Mouse (Mus musculus): ENCODE data around the gene Il31ra. TPM values are rescaled to one million over a fixed set of nuclear protein-coding genes. Genes with fewer than 3 reads are reported as not detected.
"Not testable (repeated sequence)": the region's sequence is repeated elsewhere in the genome, so short reads cannot be mapped to it uniquely, and the experiment has no call there.

Il31ra gene
- polyA plus RNA-seq, 1 experiment = 0.33 TPM

- no peak for TF ChIP-seq CTCF (IDR thresholded peaks at IDR 0.05; ENCODE audit: extremely low read depth, insufficient read depth, insufficient read length, insufficient replicate concordance)
- no peak for TF ChIP-seq POLR2A (IDR thresholded peaks at IDR 0.05; ENCODE audit: low read depth, low read length)
- H3K4me1 ChIP-seq (ENCODE audit: control insufficient read depth, insufficient read depth, insufficient read length) = no peaks in the 10 kb centered on the region
- no peak overlapping the region for H3K4me3 ChIP-seq (ENCODE audit: extremely low read depth, insufficient read depth, insufficient read length)
- no peaks in the 10 kb centered on the region for H3K27me3 ChIP-seq (ENCODE audit: control insufficient read depth, insufficient read depth, low read length)
- no peaks in the 10 kb centered on the region for H3K36me3 ChIP-seq (ENCODE audit: control insufficient read depth, insufficient read depth, low read length)
- no peak overlapping the region for H3K27ac ChIP-seq (ENCODE audit: insufficient read depth, low read length)
- no peak for DNase-seq (ENCODE audit: low read depth in 1 of 2, low spot score in 2 of 2)
These were observed 4.5 kb downstream of the Il31ra start for GRCm38 (mm10) chr13:112589625-112590024.

DNA sequence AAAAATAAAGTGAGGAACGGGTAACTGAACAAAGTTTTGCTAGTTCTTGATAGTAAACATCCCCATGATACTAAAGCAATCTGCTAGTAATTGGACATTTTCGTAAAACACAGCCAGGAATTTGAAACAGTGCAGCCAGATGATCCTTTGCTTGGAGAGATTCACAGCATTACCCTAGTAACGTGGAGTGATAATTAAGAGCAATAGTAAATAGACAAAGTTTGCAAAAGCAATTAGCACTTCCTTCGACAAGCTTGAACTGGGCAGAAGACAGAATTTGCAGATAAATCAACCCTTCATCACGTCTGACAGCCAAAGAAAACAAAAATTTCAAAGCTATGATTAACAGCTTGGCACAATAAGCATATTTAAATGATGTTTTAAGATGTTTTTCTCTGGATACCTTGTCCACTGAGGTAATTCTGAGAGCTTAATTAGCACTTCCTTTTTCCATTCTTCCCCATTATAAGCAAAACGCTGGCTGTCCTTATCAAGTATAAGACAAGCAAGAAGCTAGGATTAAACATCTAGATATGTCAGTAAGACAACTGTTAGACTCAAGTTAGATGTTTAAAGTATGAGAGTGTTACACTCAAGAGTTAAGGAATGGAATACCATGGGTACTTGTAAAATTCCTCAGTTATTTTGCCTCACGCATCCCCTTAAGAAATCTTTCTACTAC lies 9.5 kb downstream of the Il31ra start:
- Histone ChIP-seq H3K4me3 (ENCODE audit: extremely low read depth, insufficient read depth, insufficient read length) (no peak overlapping the region), H3K27me3 (ENCODE audit: control insufficient read depth, insufficient read depth, low read length) (no peaks in the 10 kb centered on the region), H3K27ac (ENCODE audit: insufficient read depth, low read length) (no peak overlapping the region), H3K4me1 (ENCODE audit: control insufficient read depth, insufficient read depth, insufficient read length) (no peaks in the 10 kb centered on the region), H3K36me3 (ENCODE audit: control insufficient read depth, insufficient read depth, low read length) (no peaks in the 10 kb centered on the region)
- no peak for DNase-seq (ENCODE audit: low read depth in 1 of 2, low spot score in 2 of 2)
- WGBS = 78% methylated on average over 7 of the region's 7 CpGs
- TF ChIP-seq POLR2A (IDR thresholded peaks at IDR 0.05; ENCODE audit: low read depth, low read length) (no peak), CTCF (IDR thresholded peaks at IDR 0.05; ENCODE audit: extremely low read depth, insufficient read depth, insufficient read length, insufficient replicate concordance) (no peak)

DNA sequence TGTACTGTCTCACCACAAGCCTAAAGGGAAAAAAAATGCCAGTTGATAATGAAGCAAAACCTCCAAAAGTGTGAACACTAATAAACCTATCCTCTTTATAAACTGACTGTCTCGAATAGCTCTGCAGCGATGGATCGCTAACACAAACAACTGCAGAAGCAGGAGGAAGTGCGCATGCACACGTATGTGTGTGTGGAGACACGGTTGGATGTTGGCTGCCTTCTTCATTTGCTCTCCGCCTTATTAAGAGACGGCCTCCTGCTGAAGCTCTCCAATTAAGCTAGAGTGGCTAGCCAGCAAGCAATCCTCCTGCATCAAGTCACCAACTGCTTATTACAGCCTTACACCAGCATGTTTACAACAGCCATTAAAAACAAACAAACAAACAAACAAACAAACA lies 11.9 kb downstream of the Il31ra start:
- DNase-seq (ENCODE audit: low read depth in 1 of 2, low spot score in 2 of 2) = no peak
- WGBS = 87% methylated on average over 8 of the region's 8 CpGs
- Histone ChIP-seq H3K27ac (ENCODE audit: insufficient read depth, low read length) (no peak overlapping the region), H3K36me3 (ENCODE audit: control insufficient read depth, insufficient read depth, low read length) (no peaks in the 10 kb centered on the region), H3K27me3 (ENCODE audit: control insufficient read depth, insufficient read depth, low read length) (no peaks in the 10 kb centered on the region), H3K4me3 (ENCODE audit: extremely low read depth, insufficient read depth, insufficient read length) (no peak overlapping the region), H3K4me1 (ENCODE audit: control insufficient read depth, insufficient read depth, insufficient read length) (no peaks in the 10 kb centered on the region)
- TF ChIP-seq CTCF (IDR thresholded peaks at IDR 0.05; ENCODE audit: extremely low read depth, insufficient read depth, insufficient read length, insufficient replicate concordance) = no peak
- no peak for TF ChIP-seq POLR2A (IDR thresholded peaks at IDR 0.05; ENCODE audit: low read depth, low read length)

- no peak for TF ChIP-seq CTCF (IDR thresholded peaks at IDR 0.05; ENCODE audit: extremely low read depth, insufficient read depth, insufficient read length, insufficient replicate concordance)
- no peak for TF ChIP-seq POLR2A (IDR thresholded peaks at IDR 0.05; ENCODE audit: low read depth, low read length)
- Histone ChIP-seq H3K27me3 (ENCODE audit: control insufficient read depth, insufficient read depth, low read length) (no peaks in the 10 kb centered on the region), H3K4me1 (ENCODE audit: control insufficient read depth, insufficient read depth, insufficient read length) (no peaks in the 10 kb centered on the region), H3K27ac (ENCODE audit: insufficient read depth, low read length) (no peak overlapping the region), H3K4me3 (ENCODE audit: extremely low read depth, insufficient read depth, insufficient read length) (no peak overlapping the region), H3K36me3 (ENCODE audit: control insufficient read depth, insufficient read depth, low read length) (no peaks in the 10 kb centered on the region)
- 93% methylated on average over 3 of the region's 3 CpGs for whole genome bisulfite sequencing
- DNase-seq (ENCODE audit: low read depth in 1 of 2, low spot score in 2 of 2) = no peak
These were observed 12.4 kb downstream of the Il31ra start for GRCm38 (mm10) chr13:112581796-112582195.

- no peak overlapping the region for H3K4me3 ChIP-seq (ENCODE audit: extremely low read depth, insufficient read depth, insufficient read length)
- H3K27ac ChIP-seq (ENCODE audit: insufficient read depth, low read length) = no peak overlapping the region
- no peaks in the 10 kb centered on the region for H3K4me1 ChIP-seq (ENCODE audit: control insufficient read depth, insufficient read depth, insufficient read length)
- WGBS = 67% methylated on average over 11 of the region's 11 CpGs
- H3K36me3 ChIP-seq (ENCODE audit: control insufficient read depth, insufficient read depth, low read length) = no peaks in the 10 kb centered on the region
- H3K27me3 ChIP-seq (ENCODE audit: control insufficient read depth, insufficient read depth, low read length) = no peaks in the 10 kb centered on the region
- no peak for DNase-seq (ENCODE audit: low read depth in 1 of 2, low spot score in 2 of 2)
- no peak for TF ChIP-seq CTCF (IDR thresholded peaks at IDR 0.05; ENCODE audit: extremely low read depth, insufficient read depth, insufficient read length, insufficient replicate concordance)
- TF ChIP-seq POLR2A (IDR thresholded peaks at IDR 0.05; ENCODE audit: low read depth, low read length) = no peak
These were observed 13.4 kb downstream of the Il31ra start for GRCm38 (mm10) chr13:112580590-112581320.

DNA sequence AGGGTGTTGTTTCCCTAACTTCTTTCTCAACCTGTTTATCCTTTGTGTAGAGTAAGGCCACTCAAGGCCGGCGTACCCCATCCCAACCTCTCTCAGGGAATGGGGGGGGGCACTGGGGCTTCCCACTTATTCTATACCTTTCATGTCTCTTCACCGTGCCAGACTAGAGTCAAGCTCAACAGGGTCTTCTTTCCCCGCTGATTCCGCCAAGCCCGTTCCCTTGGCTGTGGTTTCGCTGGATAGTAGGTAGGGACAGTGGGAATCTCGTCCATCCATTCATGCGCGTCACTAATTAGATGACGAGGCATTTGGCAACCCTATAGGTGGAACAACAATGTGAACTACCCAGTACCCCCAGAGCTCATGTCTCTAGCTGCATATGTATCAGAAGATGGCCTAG lies 16.1 kb downstream of the Il31ra start:
- not testable (repeated sequence) for H3K27ac ChIP-seq (ENCODE audit: insufficient read depth, low read length); H3K4me3 ChIP-seq (ENCODE audit: extremely low read depth, insufficient read depth, insufficient read length); H3K27me3 ChIP-seq (ENCODE audit: control insufficient read depth, insufficient read depth, low read length); H3K4me1 ChIP-seq (ENCODE audit: control insufficient read depth, insufficient read depth, insufficient read length); H3K36me3 ChIP-seq (ENCODE audit: control insufficient read depth, insufficient read depth, low read length)
- peak in 1 of 2 experiments; percentile 99 for DNase-seq (ENCODE audit: low read depth in 1 of 2, low spot score in 2 of 2)
- 91% methylated on average over 11 of the region's 11 CpGs for WGBS

DNA sequence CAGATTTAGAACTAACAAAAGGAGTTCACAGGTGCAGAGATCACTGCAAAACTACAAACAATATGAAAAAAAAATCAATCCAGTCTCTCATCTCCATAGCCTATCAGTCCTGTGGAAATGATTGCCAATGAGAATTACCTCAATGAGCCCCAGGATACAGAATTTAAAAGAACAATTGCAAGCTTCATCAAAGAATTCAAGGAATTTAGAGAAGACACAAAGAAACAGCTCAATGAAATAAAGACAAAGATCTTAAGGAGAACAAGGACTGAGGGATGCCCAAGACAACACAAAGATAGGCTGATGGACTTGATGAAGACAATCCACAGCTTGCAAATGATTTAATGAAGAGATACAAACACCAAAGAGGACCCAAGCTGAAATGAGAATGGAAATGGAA lies 20.4 kb downstream of the Il31ra start:
- Histone ChIP-seq H3K27ac (ENCODE audit: insufficient read depth, low read length) (no peak overlapping the region), H3K4me3 (ENCODE audit: extremely low read depth, insufficient read depth, insufficient read length) (no peak overlapping the region)
- no peak for TF ChIP-seq POLR2A (IDR thresholded peaks at IDR 0.05; ENCODE audit: low read depth, low read length)
- no peak for TF ChIP-seq CTCF (IDR thresholded peaks at IDR 0.05; ENCODE audit: extremely low read depth, insufficient read depth, insufficient read length, insufficient replicate concordance)

More for the DNA sequence above, 20.4 kb downstream of the Il31ra start:
- Histone ChIP-seq H3K4me1 (ENCODE audit: control insufficient read depth, insufficient read depth, insufficient read length) (no peaks in the 10 kb centered on the region; the same call in 1 of the 2 replicates), H3K36me3 (ENCODE audit: control insufficient read depth, insufficient read depth, low read length) (no peaks in the 10 kb centered on the region), H3K27me3 (ENCODE audit: control insufficient read depth, insufficient read depth, low read length) (no peaks in the 10 kb centered on the region)
- no peak for DNase-seq (ENCODE audit: low read depth in 1 of 2, low spot score in 2 of 2)

Data from spleen, adult 2 months (tissue).